Mouse (Mus musculus) midbrain, embryonic 15.5 days (tissue): ENCODE results near the gene Phox2b. TPM values are rescaled to one million over a fixed set of nuclear protein-coding genes. Genes with fewer than 3 reads are reported as not detected.

Source experiments
- ATAC-seq: fragments of 200-750 bp; cut with Nextera tagmentation; replicated peaks from 2 replicates; pipeline ENCODE4 v1.8.0; 2017; ENCODE audit warnings: moderate TSS enrichment
- H3K27ac ChIP-seq: fragments of 300-500 bp; sonication (generic); 2 replicates; pipeline ENCODE4 v1.5.1; 2015; ENCODE audit warnings: mild to moderate bottlenecking, inconsistent platforms
- H3K27me3 ChIP-seq: fragments of 300-500 bp; sonication (generic); replicated peaks from 2 replicates; pipeline ENCODE4 v1.6.1; 2015; ENCODE audit warnings: inconsistent platforms
- H3K36me3 ChIP-seq: fragments of 300-500 bp; sonication (generic); replicated peaks from 2 replicates; pipeline ENCODE4 v1.6.1; 2015; ENCODE audit warnings: inconsistent platforms
- H3K4me1 ChIP-seq: fragments of 300-500 bp; sonication (generic); 2 replicates; pipeline ENCODE4 v1.6.1; 2015; ENCODE audit warnings: inconsistent platforms
- H3K4me2 ChIP-seq: fragments of 300-500 bp; sonication (generic); 2 replicates; pipeline ENCODE4 v1.6.1; 2015; ENCODE audit warnings: inconsistent platforms, mild to moderate bottlenecking, moderate library complexity
- H3K4me3 ChIP-seq: fragments of 300-500 bp; sonication (generic); 2 replicates; pipeline ENCODE4 v1.5.1; 2015; ENCODE audit warnings: mild to moderate bottlenecking, inconsistent platforms
- H3K9ac ChIP-seq: fragments of 300-500 bp; sonication (generic); 2 replicates; pipeline ENCODE4 v1.6.1; 2015; ENCODE audit warnings: mild to moderate bottlenecking, inconsistent platforms
- H3K9me3 ChIP-seq: fragments of 300-500 bp; sonication (generic); 2 replicates; pipeline ENCODE4 v1.6.1; 2016; ENCODE audit warnings: inconsistent platforms
- WGBS: fragments of 180-500 bp; shearing (Covaris S2); methylation state at CpG from one replicate; pipeline ENCODE4 v1.1.7; 2015; ENCODE audit warnings: mixed read lengths; 5-methylcytosine and 5-hydroxymethylcytosine counted together
- polyA plus RNA-seq: library from polyadenylated mRNA; unstranded; fragments of >200 nt; fragmentation: Nextera tagmentation; extraction: Ambion mirVana; gene quantifications from 2 replicates; pipeline ENCODE4 v1.2.1, GENCODE M21; 2015

Phox2b gene
- polyA plus RNA-seq, 1 experiment from 2014 or later = 0.80 TPM

- under 1% methylated on average over 32 of the region's 32 CpGs for WGBS
- ATAC-seq = no peak
- no peak overlapping the region for H3K4me3 ChIP-seq
- H3K9me3 ChIP-seq = no peaks in the 10 kb centered on the region
- H3K4me1 ChIP-seq = peaks cover 6% of the 10 kb centered on the region
- H3K9ac ChIP-seq = no peak overlapping the region
- H3K27me3 ChIP-seq = peaks cover 84% of the 10 kb centered on the region
- no peaks in the 10 kb centered on the region for H3K36me3 ChIP-seq
- no peak overlapping the region for H3K27ac ChIP-seq
- no peak overlapping the region for H3K4me2 ChIP-seq
Observed at GRCm38 (mm10) chr5:67099393-67100271, 531 bp upstream of the Phox2b start.

- peaks cover 84% of the 10 kb centered on the region for H3K27me3 ChIP-seq
- H3K9me3 ChIP-seq = no peaks in the 10 kb centered on the region
- H3K4me2 ChIP-seq = no peak overlapping the region
- no peaks in the 10 kb centered on the region for H3K36me3 ChIP-seq
- peaks cover 6% of the 10 kb centered on the region for H3K4me1 ChIP-seq
- no peak for ATAC-seq
- H3K27ac ChIP-seq = no peak overlapping the region
- WGBS = 1% methylated on average over 23 of the region's 23 CpGs
- no peak overlapping the region for H3K4me3 ChIP-seq
- no peak overlapping the region for H3K9ac ChIP-seq
Observed at GRCm38 (mm10) chr5:67098051-67098732, 909 bp downstream of the Phox2b start.

GRCm38 (mm10) chr5:67097106-67098050 lies 1.7 kb downstream of the Phox2b start:
- no peak overlapping the region for H3K4me2 ChIP-seq
- WGBS = 1% methylated on average over 41 of the region's 41 CpGs
- H3K27me3 ChIP-seq = peaks cover 84% of the 10 kb centered on the region
- H3K4me1 ChIP-seq = peaks cover 6% of the 10 kb centered on the region
- no peaks in the 10 kb centered on the region for H3K9me3 ChIP-seq
- no peak overlapping the region for H3K4me3 ChIP-seq
- no peak overlapping the region for H3K27ac ChIP-seq
- H3K36me3 ChIP-seq = no peaks in the 10 kb centered on the region
- no peak overlapping the region for H3K9ac ChIP-seq
- no peak for ATAC-seq

- WGBS = 0% methylated on average over 26 of the region's 28 CpGs
- no peak overlapping the region for H3K27ac ChIP-seq
- peak overlapping the region; percentile 19 for H3K4me3 ChIP-seq
- H3K9ac ChIP-seq = no peak overlapping the region
- no peak for ATAC-seq
- peaks cover 6% of the 10 kb centered on the region for H3K4me1 ChIP-seq
- no peaks in the 10 kb centered on the region for H3K36me3 ChIP-seq
- H3K9me3 ChIP-seq = no peaks in the 10 kb centered on the region
- H3K27me3 ChIP-seq = peaks cover 84% of the 10 kb centered on the region
- H3K4me2 ChIP-seq = peak overlapping the region; percentile 29
Observed at GRCm38 (mm10) chr5:67096378-67096771, 2.7 kb downstream of the Phox2b start.

GRCm38 (mm10) chr5:67095651-67096377 lies 3.3 kb downstream of the Phox2b start:
- Histone ChIP-seq H3K9me3 (no peaks in the 10 kb centered on the region), H3K36me3 (no peaks in the 10 kb centered on the region), H3K27ac (no peak overlapping the region)

GRCm38 (mm10) chr5:67095153-67095552 lies 3.9 kb downstream of the Phox2b start:
- Histone ChIP-seq H3K9me3 (no peaks in the 10 kb centered on the region), H3K4me1 (peaks cover 6% of the 10 kb centered on the region), H3K9ac (no peak overlapping the region), H3K27ac (no peak overlapping the region), H3K4me2 (no peak overlapping the region), H3K4me3 (no peak overlapping the region), H3K36me3 (no peaks in the 10 kb centered on the region), H3K27me3 (peaks cover 85% of the 10 kb centered on the region)
- no peak for ATAC-seq
- WGBS = 1% methylated on average over 15 of the region's 15 CpGs

More at GRCm38 (mm10) chr5:67095651-67096377, 3.3 kb downstream of the Phox2b start:
- Histone ChIP-seq H3K9ac (no peak overlapping the region), H3K4me1 (peaks cover 6% of the 10 kb centered on the region), H3K4me2 (peak overlapping the region; percentile 29), H3K4me3 (peak overlapping the region; percentile 19), H3K27me3 (peaks cover 84% of the 10 kb centered on the region)
- no peak for ATAC-seq
- under 1% methylated on average over 46 of the region's 47 CpGs for WGBS

GRCm38 (mm10) chr5:67093991-67094390 lies 5.1 kb downstream of the Phox2b start:
- Histone ChIP-seq H3K4me2 (no peak overlapping the region), H3K4me1 (peaks cover 6% of the 10 kb centered on the region), H3K4me3 (no peak overlapping the region), H3K27me3 (peaks cover 83% of the 10 kb centered on the region), H3K27ac (no peak overlapping the region), H3K9ac (no peak overlapping the region), H3K36me3 (no peaks in the 10 kb centered on the region), H3K9me3 (no peaks in the 10 kb centered on the region)
- no peak for ATAC-seq
- WGBS = 15% methylated on average over 2 of the region's 2 CpGs

- WGBS = 19% methylated on average over 4 of the region's 4 CpGs
- H3K4me2 ChIP-seq = no peak overlapping the region
Observed at GRCm38 (mm10) chr5:67091766-67092165, 7.3 kb downstream of the Phox2b start.

GRCm38 (mm10) chr5:67090856-67091255 lies 8.2 kb downstream of the Phox2b start:
- no peak for ATAC-seq
- no peak overlapping the region for H3K4me2 ChIP-seq
- peaks cover 60% of the 10 kb centered on the region for H3K27me3 ChIP-seq
- no peak overlapping the region for H3K4me3 ChIP-seq
- no peak overlapping the region for H3K9ac ChIP-seq
- H3K27ac ChIP-seq = no peak overlapping the region
- 74% methylated on average over 5 of the region's 5 CpGs for WGBS
- H3K36me3 ChIP-seq = no peaks in the 10 kb centered on the region
- no peaks in the 10 kb centered on the region for H3K9me3 ChIP-seq
- H3K4me1 ChIP-seq = peaks cover under 1% of the 10 kb centered on the region

More at GRCm38 (mm10) chr5:67091766-67092165, 7.3 kb downstream of the Phox2b start:
- Histone ChIP-seq H3K27me3 (peaks cover 66% of the 10 kb centered on the region), H3K4me3 (no peak overlapping the region), H3K36me3 (no peaks in the 10 kb centered on the region), H3K27ac (no peak overlapping the region), H3K9me3 (no peaks in the 10 kb centered on the region), H3K4me1 (peaks cover 6% of the 10 kb centered on the region), H3K9ac (no peak overlapping the region)
- ATAC-seq = 0 out of 2 replicates have a peak, but pooled peaks have one; percentile 52

GRCm38 (mm10) chr5:67083117-67083516 lies 16.0 kb downstream of the Phox2b start:
- H3K4me1 ChIP-seq = no peaks in the 10 kb centered on the region
- H3K9ac ChIP-seq = no peak overlapping the region
- H3K27ac ChIP-seq = no peak overlapping the region
- ATAC-seq = no peak
- no peak overlapping the region for H3K4me3 ChIP-seq
- no peak overlapping the region for H3K4me2 ChIP-seq
- H3K9me3 ChIP-seq = no peaks in the 10 kb centered on the region
- WGBS = 24% methylated on average over 6 of the region's 6 CpGs
- H3K27me3 ChIP-seq = no peaks in the 10 kb centered on the region
- no peaks in the 10 kb centered on the region for H3K36me3 ChIP-seq

- Histone ChIP-seq H3K27me3 (no peaks in the 10 kb centered on the region), H3K9ac (no peak overlapping the region), H3K4me1 (no peaks in the 10 kb centered on the region), H3K27ac (no peak overlapping the region), H3K36me3 (no peaks in the 10 kb centered on the region), H3K9me3 (no peaks in the 10 kb centered on the region), H3K4me2 (no peak overlapping the region), H3K4me3 (no peak overlapping the region)
- no peak for ATAC-seq
- 88% methylated on average over 9 of the region's 9 CpGs for WGBS
Observed at GRCm38 (mm10) chr5:67063596-67063995, 35.5 kb downstream of the Phox2b start.
